Comparison of ENCODE assay signal across 27 mouse cellular contexts in genomic region chr7:110913754-110914153, GRCm38 (mm10). TPM values are rescaled to one million over a fixed set of nuclear protein-coding genes. Genes with fewer than 3 reads are reported as not detected.
DNase-seq lines count a peak whose midpoint lies in the region; ATAC-seq and TF ChIP-seq lines count a peak whose summit lies in the region.
"Had no signal": no experiment of that assay in that cellular context is flagged by ENCODE, and none has a peak within 500 bp of the region (broad histone marks: within the 10 kb centered on the region; RNA-seq: fewer than 3 reads in every experiment).

No protein-coding gene starts in this region.

- no peak for TF ChIP-seq CTCF in intestine, postnatal 0 days (IDR thresholded peaks at IDR 0.05; ENCODE audit: low read depth)

- H3K36me3 ChIP-seq in intestine, embryonic 15.5 days = no peaks in the 10 kb centered on the region
- peaks cover 4% of the 10 kb centered on the region for H3K36me3 ChIP-seq in intestine, postnatal 0 days (ENCODE audit: control insufficient read depth, insufficient read depth)
- H3K36me3 ChIP-seq in liver, embryonic 13.5 days = no peaks in the 10 kb centered on the region
- H3K36me3 ChIP-seq in liver, embryonic 15.5 days (replicated peaks) = no peaks in the 10 kb centered on the region
- no peaks in the 10 kb centered on the region for H3K36me3 ChIP-seq in hindbrain, embryonic 12.5 days
- H3K36me3 ChIP-seq: embryonic facial prominence, embryonic 10.5 days; embryonic facial prominence, embryonic 13.5 days; forebrain, embryonic 12.5 days; forebrain, embryonic 15.5 days had no signal

- H3K4me3 ChIP-seq in intestine, embryonic 15.5 days (replicated peaks) = no peak overlapping the region
- no peak overlapping the region for H3K4me3 ChIP-seq in intestine, postnatal 0 days (ENCODE audit: low read depth, low read length)
- no peak overlapping the region for H3K4me3 ChIP-seq in liver, embryonic 13.5 days (replicated peaks)
- H3K4me3 ChIP-seq in liver, embryonic 15.5 days (replicated peaks) = no peak overlapping the region
- no peak overlapping the region for H3K4me3 ChIP-seq in hindbrain, embryonic 12.5 days
- H3K4me3 ChIP-seq: embryonic facial prominence, embryonic 10.5 days; embryonic facial prominence, embryonic 13.5 days; forebrain, embryonic 12.5 days; forebrain, embryonic 15.5 days; heart, adult 2 months had no signal

- no peaks in the 10 kb centered on the region for H3K9me3 ChIP-seq in intestine, embryonic 15.5 days
- no peaks in the 10 kb centered on the region for H3K9me3 ChIP-seq in intestine, postnatal 0 days (ENCODE audit: control insufficient read depth)
- no peaks in the 10 kb centered on the region for H3K9me3 ChIP-seq in liver, embryonic 13.5 days (replicated peaks)
- no peaks in the 10 kb centered on the region for H3K9me3 ChIP-seq in liver, embryonic 15.5 days (replicated peaks)
- H3K9me3 ChIP-seq in hindbrain, embryonic 12.5 days (replicated peaks) = no peaks in the 10 kb centered on the region
- H3K9me3 ChIP-seq: embryonic facial prominence, embryonic 10.5 days; embryonic facial prominence, embryonic 13.5 days; forebrain, embryonic 12.5 days; forebrain, embryonic 15.5 days had no signal

- no peak overlapping the region for H3K9ac ChIP-seq in intestine, embryonic 15.5 days
- no peak overlapping the region for H3K9ac ChIP-seq in intestine, postnatal 0 days (ENCODE audit: low read depth, low read length)
- H3K9ac ChIP-seq in liver, embryonic 13.5 days = peak overlapping the region; percentile 55
- H3K9ac ChIP-seq in liver, embryonic 15.5 days = no peak overlapping the region
- no peak overlapping the region for H3K9ac ChIP-seq in hindbrain, embryonic 12.5 days
- H3K9ac ChIP-seq: embryonic facial prominence, embryonic 13.5 days; forebrain, embryonic 12.5 days; forebrain, embryonic 15.5 days had no signal

- H3K27ac ChIP-seq in intestine, embryonic 15.5 days = peak overlapping the region; percentile 38; the same call in 1 of the 2 replicates
- no peak overlapping the region; the same call in 1 of the 2 replicates for H3K27ac ChIP-seq in intestine, postnatal 0 days (ENCODE audit: low read depth, low read length)
- peak overlapping the region; percentile 83 for H3K27ac ChIP-seq in liver, embryonic 13.5 days
- peak overlapping the region; percentile 76 for H3K27ac ChIP-seq in liver, embryonic 15.5 days (replicated peaks)
- H3K27ac ChIP-seq in hindbrain, embryonic 12.5 days = no peak overlapping the region
- H3K27ac ChIP-seq: embryonic facial prominence, embryonic 10.5 days; embryonic facial prominence, embryonic 13.5 days; forebrain, embryonic 12.5 days; forebrain, embryonic 15.5 days; heart, adult 2 months had no signal

- no peaks in the 10 kb centered on the region for H3K27me3 ChIP-seq in intestine, embryonic 15.5 days (replicated peaks)
- H3K27me3 ChIP-seq in intestine, postnatal 0 days (replicated peaks; ENCODE audit: control insufficient read depth, insufficient read depth, low read length) = no peaks in the 10 kb centered on the region
- no peaks in the 10 kb centered on the region for H3K27me3 ChIP-seq in liver, embryonic 13.5 days
- no peaks in the 10 kb centered on the region for H3K27me3 ChIP-seq in liver, embryonic 15.5 days
- no peaks in the 10 kb centered on the region for H3K27me3 ChIP-seq in hindbrain, embryonic 12.5 days
- H3K27me3 ChIP-seq: embryonic facial prominence, embryonic 13.5 days; forebrain, embryonic 12.5 days; forebrain, embryonic 15.5 days had no signal

- no peak for ATAC-seq in intestine, embryonic 15.5 days
- no peak for ATAC-seq in intestine, postnatal 0 days
- no peak for ATAC-seq in liver, embryonic 13.5 days (ENCODE audit: low read depth)
- no peak for ATAC-seq in liver, embryonic 15.5 days (ENCODE audit: insufficient read depth)
- ATAC-seq in megakaryocyte-erythroid progenitor cell, adult 5-6 weeks (replicated peaks; ENCODE audit: low FRiP score, low TSS enrichment, poor library complexity, severe bottlenecking) = 0 out of 2 replicates have a peak, but pooled peaks have one; percentile 3
- ATAC-seq in hindbrain, embryonic 12.5 days (ENCODE audit: low FRiP score) = no peak
- ATAC-seq: CD4-positive, CD25-positive, alpha-beta regulatory T cell, adult 4 months; forebrain, embryonic 15.5 days; hindbrain, embryonic 16.5 days had no signal

- 97% methylated on average over 4 of the region's 4 CpGs for WGBS in intestine, embryonic 15.5 days
- WGBS in intestine, postnatal 0 days = 94% methylated on average over 4 of the region's 4 CpGs
- 88% methylated on average over 4 of the region's 4 CpGs for WGBS in liver, embryonic 13.5 days (ENCODE audit: insufficient replicate concordance)
- WGBS in liver, embryonic 15.5 days (ENCODE audit: insufficient replicate concordance) = 76% methylated on average over 4 of the region's 4 CpGs
- WGBS in hindbrain, embryonic 12.5 days = 95% methylated on average over 4 of the region's 4 CpGs

- no peaks in the 10 kb centered on the region for H3K4me1 ChIP-seq in intestine, embryonic 15.5 days (replicated peaks)
- no peaks in the 10 kb centered on the region for H3K4me1 ChIP-seq in intestine, postnatal 0 days (replicated peaks; ENCODE audit: control insufficient read depth, insufficient read depth, low read length)
- H3K4me1 ChIP-seq in liver, embryonic 13.5 days (replicated peaks) = peaks cover 73% of the 10 kb centered on the region
- H3K4me1 ChIP-seq in liver, embryonic 15.5 days (replicated peaks) = peaks cover 47% of the 10 kb centered on the region
- no peaks in the 10 kb centered on the region for H3K4me1 ChIP-seq in hindbrain, embryonic 12.5 days
- H3K4me1 ChIP-seq: embryonic facial prominence, embryonic 10.5 days; embryonic facial prominence, embryonic 13.5 days; forebrain, embryonic 12.5 days; forebrain, embryonic 15.5 days had no signal

- no peak for DNase-seq in liver, embryonic 13.5 days
- DNase-seq in left cerebral cortex, adult 9 months (ENCODE audit: low spot score in 2 of 2) = no peak
- no peak for DNase-seq in adrenal gland, postnatal 10 days
- DNase-seq: adrenal gland, adult 2 months; adrenal gland, postnatal 36 days; cerebellum, adult 11 months; cerebellum, adult 2 months; cerebellum, postnatal 10 days; cerebellum, postnatal 36 days; embryo, embryonic 11 days; gastrocnemius, postnatal 25 days; heart, adult 2 months; heart, postnatal 36 days had no signal

- H3K4me2 ChIP-seq in intestine, embryonic 15.5 days (replicated peaks) = no peak overlapping the region
- no peak overlapping the region for H3K4me2 ChIP-seq in intestine, postnatal 0 days (replicated peaks; ENCODE audit: low read depth)
- peak overlapping the region; percentile 26; the same call in 1 of the 2 replicates for H3K4me2 ChIP-seq in liver, embryonic 13.5 days
- peak overlapping the region; percentile 58; the same call in 1 of the 2 replicates for H3K4me2 ChIP-seq in liver, embryonic 15.5 days
- no peak overlapping the region for H3K4me2 ChIP-seq in hindbrain, embryonic 12.5 days (replicated peaks)
- H3K4me2 ChIP-seq: embryonic facial prominence, embryonic 13.5 days; forebrain, embryonic 12.5 days; forebrain, embryonic 15.5 days; heart, embryonic 11.5 days had no signal

RNA-seq across cellular contexts. Expression of gene Lyve1, which starts 50.7 kb away (rescaled TPM):
- 12.7 and 18.3 TPM in 2 replicates for polyA plus RNA-seq in intestine, embryonic 15.5 days (2015; fragmentation: Nextera tagmentation; extraction: Ambion mirVana)
- polyA plus RNA-seq in intestine, postnatal 0 days (2015; fragmentation: Nextera tagmentation; extraction: Ambion mirVana) = 26.9 and 29.9 TPM in 2 replicates
- 25.4 and 33.7 TPM in 2 replicates for polyA plus RNA-seq in liver, embryonic 13.5 days (2015; fragmentation: Nextera tagmentation; extraction: Ambion mirVana)
- polyA plus RNA-seq in liver, embryonic 15.5 days (2015; fragmentation: Nextera tagmentation; extraction: Ambion mirVana) = 23.8 and 24.1 TPM in 2 replicates
- not detected in 2 replicates for total RNA-seq in megakaryocyte-erythroid progenitor cell, adult 5-6 weeks (2014; fragmentation: Nextera tagmentation)
- total RNA-seq in megakaryocyte-erythroid progenitor cell, adult 5-6 weeks (2017) = not detected in 2 replicates
- total RNA-seq in adrenal gland, postnatal 10 days (2021) = 10 to 100 TPM; 15.1 to 20.6 TPM
- polyA plus RNA-seq in hindbrain, embryonic 12.5 days (2016; fragmentation: Nextera tagmentation; extraction: Ambion mirVana) = 4.7 and 5.3 TPM in 2 replicates
- total RNA-seq: MEL had no signal
- polyA plus RNA-seq: C2C12; CD4-positive, CD25-positive, alpha-beta regulatory T cell, adult 4 months had no signal

Comparison
In these comparisons a context has a peak if more than half of its experiments do, and no peak if none do; other contexts are left out.
1. H3K27ac ChIP-seq: peak in intestine, embryonic 15.5 days (single experiment), liver, embryonic 13.5 days (single experiment) and liver, embryonic 15.5 days (single experiment); none in intestine, postnatal 0 days (single experiment) and hindbrain, embryonic 12.5 days (single experiment).
2. H3K4me2 ChIP-seq: peak in liver, embryonic 13.5 days (single experiment) and liver, embryonic 15.5 days (single experiment); none in intestine, embryonic 15.5 days (single experiment), intestine, postnatal 0 days (single experiment) and hindbrain, embryonic 12.5 days (single experiment).